Mouse (Mus musculus): Measurements from ENCODE around the gene Dnah11.

DNA sequence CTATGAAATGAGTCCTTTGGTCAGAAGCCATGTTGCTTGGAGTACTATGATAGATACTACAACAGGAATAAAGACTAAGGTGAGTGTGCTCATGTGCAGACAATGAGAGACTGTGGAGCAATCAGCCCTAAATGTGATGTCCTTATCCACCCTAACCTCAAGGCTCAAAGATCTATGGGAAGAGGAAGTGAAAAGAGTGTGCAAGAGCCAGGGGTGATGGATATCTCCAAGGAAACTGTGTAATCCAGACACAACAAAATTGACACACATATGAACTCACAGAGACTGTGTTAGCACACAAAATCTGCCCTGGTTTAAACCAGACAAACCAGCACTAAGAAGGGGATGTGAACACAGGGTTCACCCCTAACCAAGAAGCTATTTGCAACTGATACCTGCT, 21.2 kb upstream of the Dnah11 start:
- TF ChIP-seq HCFC1 (IDR thresholded peaks at IDR 0.05; ENCODE audit: low read depth, low read length) (no peak), CTCF (IDR thresholded peaks at IDR 0.05 in 2 of 3, conservative IDR thresholded peaks at IDR 0.05 in 1 of 3; ENCODE audit: control insufficient read depth in 1 of 3, insufficient read depth in 1 of 3, low read depth in 2 of 3, low read length in 3 of 3, poor library complexity in 1 of 3, severe bottlenecking in 1 of 3) (no peak), ZMIZ1 (IDR thresholded peaks at IDR 0.05; ENCODE audit: low read depth, low read length) (no peak), EP300 (IDR thresholded peaks at IDR 0.05; ENCODE audit: low read depth in 1 of 2, low read length in 2 of 2) (peak in 1 of 2 experiments; percentile 65; a peak in 2 of 4 replicates), ZKSCAN1 (IDR thresholded peaks at IDR 0.05; ENCODE audit: low read depth, low read length) (no peak), TBP (IDR thresholded peaks at IDR 0.05; ENCODE audit: low read depth, low read length) (no peak), CHD2 (IDR thresholded peaks at IDR 0.05; ENCODE audit: low read length) (no peak), MAFK (IDR thresholded peaks at IDR 0.05; ENCODE audit: borderline replicate concordance, low read depth, low read length) (no peak), TAL1 (IDR thresholded peaks at IDR 0.05; ENCODE audit: low read length) (no peak)
